Mouse (Mus musculus) lung, postnatal 36 days (tissue): ENCODE data around the gene Agtr1a.
A peak's percentile ranks its signal among the peaks of the same experiment; 100 is the strongest.

Experiments
- DNase-seq: peaks from one replicate; pipeline ENCODE4 v3.0.0; 2022; ENCODE audit warnings: mixed read lengths

Agtr1a gene

GRCm38 (mm10) chr13:30364097-30364625 is 27.9 kb downstream of the Agtr1a start:
- DNase-seq, result no peak

DNA sequence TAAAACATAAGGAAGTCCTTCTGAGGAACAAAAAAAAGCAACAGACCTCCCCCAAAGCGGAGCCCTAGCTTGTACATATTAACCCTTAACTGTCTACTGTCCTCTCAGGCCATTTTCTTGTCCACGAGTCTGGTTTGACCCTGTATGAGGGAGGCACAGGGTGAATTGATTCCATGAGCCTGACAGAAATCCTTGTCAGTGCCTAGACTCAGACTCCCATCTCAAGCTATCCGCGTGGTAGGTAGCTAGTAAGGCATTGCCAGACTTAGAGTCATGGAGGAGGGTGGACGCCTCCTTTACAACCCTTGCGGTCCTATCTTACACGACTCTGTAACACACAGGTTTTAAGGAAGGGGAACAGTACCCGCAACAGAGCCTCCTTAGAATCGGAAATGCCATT is 28.5 kb downstream of the Agtr1a start:
- no peak for DNase-seq

GRCm38 (mm10) chr13:30365378-30365777 is 29.1 kb downstream of the Agtr1a start:
- no peak for DNase-seq

DNA sequence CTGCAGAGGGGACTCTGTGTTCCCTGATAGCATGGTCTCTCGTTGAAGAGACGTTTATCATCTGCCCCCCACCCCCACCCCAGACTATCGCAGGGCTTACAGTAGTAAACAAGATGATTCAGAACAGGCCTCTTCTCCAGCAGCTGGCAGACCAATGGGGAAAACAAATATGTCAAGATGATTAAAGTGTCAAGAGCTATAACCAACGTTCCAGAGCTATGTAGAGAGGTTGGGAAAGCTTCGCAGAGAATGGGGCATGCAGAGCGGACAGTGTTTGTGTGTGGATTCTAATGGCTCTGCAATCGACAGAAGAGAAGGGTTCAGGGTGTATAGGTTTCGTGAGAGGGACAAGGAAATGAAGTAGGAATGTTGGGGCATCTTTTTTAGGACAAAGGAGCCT is 31.9 kb downstream of the Agtr1a start:
- no peak for DNase-seq

DNA sequence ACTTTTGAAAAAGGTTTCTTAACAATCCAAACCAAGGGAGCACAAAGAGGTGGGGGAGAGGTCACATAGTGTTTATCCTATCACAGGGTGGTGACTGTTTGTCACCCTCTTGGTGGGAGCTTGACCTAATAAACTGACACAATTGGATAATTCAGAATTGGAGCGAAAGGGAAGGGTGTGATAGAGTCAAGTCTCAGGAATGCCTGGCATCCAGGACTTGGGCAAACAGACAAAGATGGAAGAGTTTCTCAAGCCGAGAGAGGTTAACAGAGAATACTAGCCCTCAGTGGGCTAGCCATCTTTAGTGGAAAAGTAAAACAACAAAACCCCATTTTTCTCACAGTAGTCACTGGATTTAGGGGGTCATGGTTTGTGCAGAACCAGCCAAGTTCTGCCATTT is 32.5 kb downstream of the Agtr1a start:
- no peak for DNase-seq

DNA sequence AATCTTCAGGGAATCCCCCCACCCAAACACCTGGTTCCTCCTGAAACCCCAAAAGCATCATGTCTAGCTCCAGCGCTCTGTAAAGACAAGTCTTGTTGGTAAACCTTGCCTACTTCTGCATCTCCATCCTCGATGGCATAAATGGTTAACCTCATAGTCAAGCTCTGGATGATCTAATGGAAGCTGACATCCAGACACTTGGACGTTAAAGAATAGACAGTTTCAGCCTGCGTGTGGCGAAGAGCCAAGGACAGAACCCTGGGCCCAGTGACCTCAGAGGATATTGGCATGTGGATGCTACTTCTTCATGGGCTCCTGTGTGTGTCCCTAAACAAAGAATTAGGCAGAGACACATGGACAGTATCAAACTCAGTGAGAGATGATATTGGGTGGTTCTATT is 42.6 kb downstream of the Agtr1a start:
- DNase-seq, result no peak

DNA sequence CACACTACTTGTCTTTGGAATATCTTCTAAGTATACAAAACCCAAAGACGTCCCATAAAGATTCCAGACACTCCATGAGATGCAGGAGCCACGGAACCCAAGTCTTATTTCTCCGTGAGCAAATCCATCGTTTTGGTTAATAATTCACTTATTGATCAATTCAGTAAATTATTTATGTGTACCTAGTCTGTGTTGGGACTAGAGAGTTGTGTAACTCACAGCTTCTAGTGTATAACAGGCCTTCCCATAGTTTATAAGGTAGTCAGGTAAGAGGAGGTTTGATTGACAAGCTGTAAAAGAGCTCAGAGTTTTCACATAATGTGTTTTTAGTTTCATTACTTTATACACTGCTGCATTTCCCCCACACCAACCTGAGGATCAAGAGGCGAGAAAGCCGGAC is 48.9 kb downstream of the Agtr1a start:
- no peak for DNase-seq

GRCm38 (mm10) chr13:30394123-30394522 is 57.9 kb downstream of the Agtr1a start:
- no peak for DNase-seq

DNA sequence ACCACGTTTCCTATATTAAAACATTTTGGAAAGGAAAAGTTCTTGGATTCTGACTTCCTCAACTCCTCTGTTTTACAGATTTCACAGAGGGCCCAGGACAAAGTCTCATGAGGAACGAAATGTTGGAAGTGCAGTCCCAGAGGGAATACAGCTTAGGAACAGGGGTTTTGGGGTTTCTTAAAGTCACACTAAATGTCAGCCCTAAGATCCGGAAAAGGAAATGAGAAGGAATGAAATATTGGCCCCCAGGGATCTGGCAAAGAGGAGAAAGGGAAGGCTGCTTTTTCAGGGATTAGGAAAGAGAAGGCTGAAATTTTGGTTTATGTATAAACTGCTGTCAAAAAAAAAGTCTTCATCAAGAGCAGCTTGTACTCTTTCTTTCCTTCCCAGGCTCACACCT is 60.2 kb downstream of the Agtr1a start:
- peak; percentile 19 for DNase-seq

- DNase-seq, result no peak
These were observed 62.6 kb downstream of the Agtr1a start for GRCm38 (mm10) chr13:30398852-30399251.

GRCm38 (mm10) chr13:30400621-30401020 is 64.4 kb downstream of the Agtr1a start:
- DNase-seq, result no peak

DNA sequence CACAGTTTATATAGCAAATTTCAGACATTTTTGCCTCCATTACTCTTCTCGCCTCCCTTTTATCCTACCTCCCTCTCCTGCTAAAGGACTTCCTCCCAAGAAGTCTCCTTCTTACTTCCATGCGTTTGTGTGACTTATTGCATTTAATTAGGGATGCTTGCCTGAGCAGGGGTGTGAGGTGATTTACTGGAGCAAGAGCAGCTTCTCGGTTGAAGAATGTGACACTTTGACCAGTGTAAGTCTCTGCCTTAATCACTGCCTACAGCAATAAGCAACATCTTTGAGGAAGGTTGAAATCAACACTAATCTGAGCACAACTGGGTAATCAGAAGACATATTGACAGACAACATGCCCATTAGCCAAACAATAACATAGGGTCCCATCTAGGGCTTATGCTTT is 67.6 kb downstream of the Agtr1a start:
- DNase-seq, result no peak

- DNase-seq, result no peak
These were observed 82.4 kb downstream of the Agtr1a start for GRCm38 (mm10) chr13:30418611-30419010.

GRCm38 (mm10) chr13:30427008-30427407 is 90.8 kb downstream of the Agtr1a start:
- DNase-seq, result no peak

DNA sequence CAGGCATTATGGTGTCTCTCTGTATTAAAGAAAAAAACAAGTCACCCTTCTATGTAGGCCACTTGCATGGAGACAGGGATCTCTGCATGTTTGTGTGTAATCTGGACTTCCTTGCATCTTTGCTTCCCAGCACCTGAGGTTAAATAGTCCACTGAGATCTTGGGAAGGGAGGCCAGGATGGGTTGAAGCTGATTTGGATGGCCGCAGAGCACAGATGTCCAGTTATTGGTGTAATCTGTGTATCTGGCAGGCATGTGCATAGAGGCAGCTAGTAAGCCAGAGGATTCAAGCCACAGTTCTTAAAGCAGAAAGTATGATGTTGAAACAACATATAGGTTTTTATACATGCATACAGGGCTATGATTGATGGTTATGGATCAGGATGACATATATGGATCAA is 91.2 kb downstream of the Agtr1a start:
- no peak for DNase-seq
